Mouse (Mus musculus) cerebellum, adult 2 months (tissue): ENCODE results near the gene Dcst1. TPM values are rescaled to one million over a fixed set of nuclear protein-coding genes. Genes with fewer than 3 reads are reported as not detected.

ENCODE experiments used
- DNase-seq, 2 experiments: peaks; one replicate each; pipeline ENCODE4 v3.0.0; 2021
- H3K27ac ChIP-seq: fragments of 200-500 bp; 2 replicates; pipeline ENCODE4 v1.5.1; 2012; ENCODE audit warnings: low read length, control low read depth, inconsistent platforms; ENCODE audit not compliant: insufficient read depth
- H3K27me3 ChIP-seq: fragments of 200-500 bp; 2 replicates; pipeline ENCODE4 v1.6.1; 2012; ENCODE audit warnings: inconsistent platforms, mild to moderate bottlenecking, low read length, moderate library complexity; ENCODE audit not compliant: control insufficient read depth, insufficient read depth
- H3K4me1 ChIP-seq: fragments of 200-500 bp; 2 replicates; pipeline ENCODE4 v1.6.1; 2011; ENCODE audit warnings: low read length; ENCODE audit not compliant: control insufficient read depth, insufficient read depth
- H3K4me3 ChIP-seq: fragments of 200-500 bp; replicated peaks from 2 replicates; pipeline ENCODE3; 2011; ENCODE audit warnings: mild to moderate bottlenecking, low read depth, low read length, control low read depth; ENCODE audit not compliant: insufficient read depth
- CTCF ChIP-seq: fragments of 200-500 bp; IDR thresholded peaks from 2 replicates; pipeline ENCODE4 v1.5.1; 2011; ENCODE audit warnings: low read depth, mild to moderate bottlenecking, control low read depth, low read length, moderate library complexity, borderline replicate concordance; ENCODE audit not compliant: insufficient read depth
- POLR2A ChIP-seq: fragments of 200-500 bp; IDR thresholded peaks from 2 replicates; pipeline ENCODE4 v1.6.1; 2011; ENCODE audit warnings: low read length, control low read depth, borderline replicate concordance; ENCODE audit not compliant: insufficient read depth
- WGBS: fragments of 180-500 bp; shearing (Covaris S2); methylation state at CpG from one replicate; pipeline ENCODE4 v1.1.7; 2018; 5-methylcytosine and 5-hydroxymethylcytosine counted together
- polyA plus RNA-seq: library from polyadenylated mRNA; depleted of rRNA; stranded (reverse); fragments of >200 nt; gene quantifications from 2 replicates; pipeline ENCODE4 v1.2.3, GENCODE M21; 2012

Dcst1 gene
- polyA plus RNA-seq, 1 experiment = 0.10 TPM

GRCm38 (mm10) chr3:89380711-89381110, 15.7 kb upstream of the Dcst1 start:
- H3K27ac ChIP-seq = no peak overlapping the region
- no peaks in the 10 kb centered on the region for H3K27me3 ChIP-seq
- no peak overlapping the region for H3K4me3 ChIP-seq
- no peak for DNase-seq
- WGBS = 92% methylated on average over 18 of the region's 18 CpGs
- H3K4me1 ChIP-seq = peaks cover 14% of the 10 kb centered on the region
- TF ChIP-seq POLR2A (no peak), CTCF (no peak)

GRCm38 (mm10) chr3:89380291-89380690, 15.2 kb upstream of the Dcst1 start:
- TF ChIP-seq CTCF (no peak), POLR2A (no peak)
- DNase-seq = no peak
- H3K27ac ChIP-seq = no peak overlapping the region
- peaks cover 14% of the 10 kb centered on the region for H3K4me1 ChIP-seq
- H3K27me3 ChIP-seq = no peaks in the 10 kb centered on the region
- WGBS = 88% methylated on average over 14 of the region's 14 CpGs
- no peak overlapping the region for H3K4me3 ChIP-seq

GRCm38 (mm10) chr3:89379388-89380131, 14.5 kb upstream of the Dcst1 start:
- Histone ChIP-seq H3K27ac (no peak overlapping the region), H3K4me1 (peaks cover 13% of the 10 kb centered on the region), H3K27me3 (no peaks in the 10 kb centered on the region), H3K4me3 (no peak overlapping the region)
- WGBS = 81% methylated on average over 31 of the region's 31 CpGs
- DNase-seq = peak in 1 of 2 experiments; percentile 23
- TF ChIP-seq CTCF (no peak), POLR2A (no peak)

- Histone ChIP-seq H3K27ac (no peak overlapping the region), H3K4me3 (peak overlapping the region; percentile 53), H3K4me1 (0 out of 2 replicates have a peak, but pooled peaks cover 2% of the 10 kb centered on the region), H3K27me3 (no peaks in the 10 kb centered on the region)
- WGBS = 9% methylated on average over 27 of the region's 29 CpGs
- TF ChIP-seq CTCF (peak; percentile 88), POLR2A (no peak)
- DNase-seq = peak; percentile 54 to 75
Observed at GRCm38 (mm10) chr3:89378394-89379067, 13.5 kb upstream of the Dcst1 start.

GRCm38 (mm10) chr3:89377831-89378230, 12.8 kb upstream of the Dcst1 start:
- Histone ChIP-seq H3K4me1 (0 out of 2 replicates have a peak, but pooled peaks cover 2% of the 10 kb centered on the region), H3K4me3 (no peak overlapping the region), H3K27ac (no peak overlapping the region), H3K27me3 (no peaks in the 10 kb centered on the region)
- TF ChIP-seq POLR2A = no peak
- TF ChIP-seq CTCF = no peak
- peak in 1 of 2 experiments; percentile 19 for DNase-seq
- WGBS = 75% methylated on average over 4 of the region's 4 CpGs

- Histone ChIP-seq H3K27me3 (no peaks in the 10 kb centered on the region), H3K4me1 (0 out of 2 replicates have a peak, but pooled peaks cover 2% of the 10 kb centered on the region), H3K4me3 (no peak overlapping the region), H3K27ac (no peak overlapping the region)
- no peak for DNase-seq
- no peak for TF ChIP-seq POLR2A
- no peak for TF ChIP-seq CTCF
- 52% methylated on average over 5 of the region's 5 CpGs for WGBS
Observed at GRCm38 (mm10) chr3:89373581-89374231, 8.7 kb upstream of the Dcst1 start.

- no peaks in the 10 kb centered on the region for H3K27me3 ChIP-seq
- no peak overlapping the region for H3K27ac ChIP-seq
- 70% methylated on average over 11 of the region's 11 CpGs for WGBS
- no peak overlapping the region for H3K4me3 ChIP-seq
- TF ChIP-seq CTCF = no peak
- TF ChIP-seq POLR2A = no peak
- no peaks in the 10 kb centered on the region for H3K4me1 ChIP-seq
- DNase-seq = peak in 1 of 2 experiments; percentile 3
Observed at GRCm38 (mm10) chr3:89367338-89367737, 2.3 kb upstream of the Dcst1 start.
